Mouse (Mus musculus): ENCODE measurements around the gene Slc22a18. TPM values are rescaled to one million over a fixed set of nuclear protein-coding genes. Genes with fewer than 3 reads are reported as not detected.
A peak's percentile ranks its signal among the peaks of the same experiment; 100 is the strongest.

The Slc22a18 gene
- polyA plus RNA-seq, 1 experiment from 2014 or later, result 0.85 TPM

- 18% methylated on average over 49 of the region's 56 CpGs for WGBS
- Histone ChIP-seq H3K27ac (no peak overlapping the region), H3K9me3 (peaks cover 19% of the 10 kb centered on the region), H3K9ac (peak overlapping the region; percentile 40; the same call in 1 of the 2 replicates), H3K27me3 (replicated peaks) (peaks cover 10% of the 10 kb centered on the region; the same call in 1 of the 2 replicates), H3K4me1 (peaks cover 27% of the 10 kb centered on the region), H3K4me2 (replicated peaks) (peak overlapping the region; percentile 71), H3K4me3 (peak overlapping the region; percentile 36), H3K36me3 (no peaks in the 10 kb centered on the region; the same call in 1 of the 2 replicates)
- no peak for ATAC-seq (ENCODE audit: low FRiP score, low read depth)
Measured at GRCm38 (mm10) chr7:143464811-143465560, 8.6 kb upstream of the Slc22a18 start.

GRCm38 (mm10) chr7:143466099-143466677, 7.3 kb upstream of the Slc22a18 start:
- peak; percentile 28; the same call in 1 of the 2 replicates for ATAC-seq (ENCODE audit: low FRiP score, low read depth)

GRCm38 (mm10) chr7:143467714-143468113, 5.8 kb upstream of the Slc22a18 start:
- H3K27ac ChIP-seq, result no peak overlapping the region
- 0 out of 2 replicates have a peak overlapping the region, but pooled peaks have one; percentile 12 for H3K4me2 ChIP-seq (replicated peaks)
- H3K4me1 ChIP-seq, result peaks cover 21% of the 10 kb centered on the region
- H3K36me3 ChIP-seq, result no peaks in the 10 kb centered on the region
- H3K9ac ChIP-seq, result no peak overlapping the region
- no peak overlapping the region for H3K4me3 ChIP-seq
- H3K9me3 ChIP-seq, result no peaks in the 10 kb centered on the region
- WGBS, result 11% methylated on average over 6 of the region's 6 CpGs
- H3K27me3 ChIP-seq (replicated peaks), result peaks cover 10% of the 10 kb centered on the region; the same call in 1 of the 2 replicates
- no peak for ATAC-seq (ENCODE audit: low FRiP score, low read depth)

More at GRCm38 (mm10) chr7:143466099-143466677, 7.3 kb upstream of the Slc22a18 start:
- H3K4me1 ChIP-seq, result peaks cover 27% of the 10 kb centered on the region
- H3K4me3 ChIP-seq, result no peak overlapping the region
- H3K36me3 ChIP-seq, result no peaks in the 10 kb centered on the region
- H3K9ac ChIP-seq, result no peak overlapping the region
- 34% methylated on average over 14 of the region's 14 CpGs for WGBS
- no peak overlapping the region for H3K27ac ChIP-seq
- H3K27me3 ChIP-seq (replicated peaks), result peaks cover 10% of the 10 kb centered on the region; the same call in 1 of the 2 replicates
- peaks cover 7% of the 10 kb centered on the region; the same call in 1 of the 2 replicates for H3K9me3 ChIP-seq
- no peak overlapping the region for H3K4me2 ChIP-seq (replicated peaks)

- Histone ChIP-seq H3K4me1 (peaks cover 14% of the 10 kb centered on the region), H3K27ac (no peak overlapping the region), H3K4me2 (replicated peaks) (no peak overlapping the region), H3K4me3 (no peak overlapping the region), H3K9me3 (no peaks in the 10 kb centered on the region), H3K27me3 (replicated peaks) (peaks cover 6% of the 10 kb centered on the region; the same call in 1 of the 2 replicates), H3K36me3 (no peaks in the 10 kb centered on the region), H3K9ac (no peak overlapping the region)
- no peak for ATAC-seq (ENCODE audit: low FRiP score, low read depth)
- 19% methylated on average over 8 of the region's 8 CpGs for WGBS
Measured at GRCm38 (mm10) chr7:143469946-143470345, 3.6 kb upstream of the Slc22a18 start.

- Histone ChIP-seq H3K36me3 (no peaks in the 10 kb centered on the region), H3K9me3 (no peaks in the 10 kb centered on the region), H3K27me3 (replicated peaks) (no peaks in the 10 kb centered on the region), H3K9ac (no peak overlapping the region), H3K4me3 (no peak overlapping the region), H3K27ac (no peak overlapping the region), H3K4me2 (replicated peaks) (no peak overlapping the region), H3K4me1 (no peaks in the 10 kb centered on the region)
- no peak for ATAC-seq (ENCODE audit: low FRiP score, low read depth)
- 23% methylated on average over 10 of the region's 10 CpGs for WGBS
Measured at GRCm38 (mm10) chr7:143474811-143475210, 1.3 kb downstream of the Slc22a18 start.

GRCm38 (mm10) chr7:143475876-143476275, 2.3 kb downstream of the Slc22a18 start:
- Histone ChIP-seq H3K9me3 (no peaks in the 10 kb centered on the region), H3K9ac (no peak overlapping the region), H3K36me3 (no peaks in the 10 kb centered on the region), H3K4me3 (no peak overlapping the region), H3K27me3 (replicated peaks) (no peaks in the 10 kb centered on the region), H3K4me1 (no peaks in the 10 kb centered on the region), H3K4me2 (replicated peaks) (no peak overlapping the region), H3K27ac (no peak overlapping the region)
- 77% methylated on average over 11 of the region's 11 CpGs for WGBS
- no peak for ATAC-seq (ENCODE audit: low FRiP score, low read depth)

- no peaks in the 10 kb centered on the region for H3K27me3 ChIP-seq (replicated peaks)
- H3K4me2 ChIP-seq (replicated peaks), result no peak overlapping the region
- no peak overlapping the region for H3K9ac ChIP-seq
- no peak for ATAC-seq (ENCODE audit: low FRiP score, low read depth)
- H3K36me3 ChIP-seq, result no peaks in the 10 kb centered on the region
- no peaks in the 10 kb centered on the region for H3K9me3 ChIP-seq
- H3K4me3 ChIP-seq, result no peak overlapping the region
- H3K27ac ChIP-seq, result no peak overlapping the region
- 89% methylated on average over 3 of the region's 3 CpGs for WGBS
- no peaks in the 10 kb centered on the region for H3K4me1 ChIP-seq
Measured at GRCm38 (mm10) chr7:143476702-143477335, 3.3 kb downstream of the Slc22a18 start.

GRCm38 (mm10) chr7:143477800-143478199, 4.3 kb downstream of the Slc22a18 start:
- no peaks in the 10 kb centered on the region for H3K27me3 ChIP-seq (replicated peaks)
- no peak overlapping the region for H3K4me3 ChIP-seq
- H3K4me2 ChIP-seq (replicated peaks), result no peak overlapping the region
- no peaks in the 10 kb centered on the region for H3K36me3 ChIP-seq
- no peaks in the 10 kb centered on the region for H3K9me3 ChIP-seq
- 91% methylated on average over 5 of the region's 5 CpGs for WGBS
- H3K27ac ChIP-seq, result no peak overlapping the region
- no peak for ATAC-seq (ENCODE audit: low FRiP score, low read depth)
- H3K4me1 ChIP-seq, result peaks cover 4% of the 10 kb centered on the region; the same call in 1 of the 2 replicates
- no peak overlapping the region for H3K9ac ChIP-seq

- Histone ChIP-seq H3K27me3 (replicated peaks) (peaks cover 4% of the 10 kb centered on the region), H3K9ac (no peak overlapping the region), H3K9me3 (no peaks in the 10 kb centered on the region), H3K27ac (no peak overlapping the region), H3K36me3 (no peaks in the 10 kb centered on the region), H3K4me2 (replicated peaks) (no peak overlapping the region), H3K4me3 (no peak overlapping the region), H3K4me1 (peaks cover 5% of the 10 kb centered on the region; the same call in 1 of the 2 replicates)
- WGBS, result 29% methylated on average over 13 of the region's 13 CpGs
- ATAC-seq (ENCODE audit: low FRiP score, low read depth), result no peak
Measured at GRCm38 (mm10) chr7:143480498-143480897, 7.0 kb downstream of the Slc22a18 start.

GRCm38 (mm10) chr7:143481806-143482387, 8.4 kb downstream of the Slc22a18 start:
- Histone ChIP-seq H3K9ac (no peak overlapping the region), H3K4me3 (no peak overlapping the region), H3K27ac (no peak overlapping the region), H3K4me2 (replicated peaks) (no peak overlapping the region), H3K36me3 (no peaks in the 10 kb centered on the region), H3K9me3 (no peaks in the 10 kb centered on the region), H3K27me3 (replicated peaks) (peaks cover 7% of the 10 kb centered on the region), H3K4me1 (peaks cover 5% of the 10 kb centered on the region; the same call in 1 of the 2 replicates)
- WGBS, result 57% methylated on average over 5 of the region's 5 CpGs
- ATAC-seq (ENCODE audit: low FRiP score, low read depth), result no peak

GRCm38 (mm10) chr7:143482541-143482940, 9.0 kb downstream of the Slc22a18 start:
- ATAC-seq (ENCODE audit: low FRiP score, low read depth), result no peak
- no peak overlapping the region for H3K4me2 ChIP-seq (replicated peaks)
- no peak overlapping the region for H3K27ac ChIP-seq
- peaks cover 5% of the 10 kb centered on the region; the same call in 1 of the 2 replicates for H3K4me1 ChIP-seq
- no peak overlapping the region for H3K9ac ChIP-seq
- H3K27me3 ChIP-seq (replicated peaks), result peaks cover 7% of the 10 kb centered on the region
- H3K4me3 ChIP-seq, result no peak overlapping the region
- WGBS, result 15% methylated on average over 6 of the region's 6 CpGs
- no peaks in the 10 kb centered on the region for H3K9me3 ChIP-seq
- no peaks in the 10 kb centered on the region for H3K36me3 ChIP-seq

GRCm38 (mm10) chr7:143489735-143490134, 16.2 kb downstream of the Slc22a18 start:
- no peaks in the 10 kb centered on the region for H3K4me1 ChIP-seq
- no peak overlapping the region for H3K4me3 ChIP-seq
- no peak overlapping the region for H3K9ac ChIP-seq
- ATAC-seq (ENCODE audit: low FRiP score, low read depth), result no peak
- 78% methylated on average over 6 of the region's 6 CpGs for WGBS
- H3K27ac ChIP-seq, result no peak overlapping the region
- no peak overlapping the region for H3K4me2 ChIP-seq (replicated peaks)
- H3K9me3 ChIP-seq, result no peaks in the 10 kb centered on the region
- peaks cover 3% of the 10 kb centered on the region for H3K27me3 ChIP-seq (replicated peaks)
- no peaks in the 10 kb centered on the region for H3K36me3 ChIP-seq
